Mouse (Mus musculus) granulocyte monocyte progenitor cell, adult 5-6 weeks (primary cell): ENCODE measurements around the gene Olfr599. TPM values are rescaled to one million over a fixed set of nuclear protein-coding genes. Genes with fewer than 3 reads are reported as not detected.
"Not testable (repeated sequence)": the region's sequence is repeated elsewhere in the genome, so short reads cannot be mapped to it uniquely, and the experiment has no call there.

Experiments used
- ATAC-seq: replicated peaks from 2 replicates; pipeline ENCODE4 v1.8.0; 2016; ENCODE audit warnings: mild to moderate bottlenecking, moderate TSS enrichment, inconsistent platforms; ENCODE audit not compliant: poor library complexity, severe bottlenecking
- total RNA-seq, 2 experiments: library from RNA; stranded (forward) in 1 of 2; stranded (reverse) in 1 of 2; fragments of 200-712, 200-1000 nt in 1 of 2; fragments of >200 nt in 1 of 2; fragmentation: Nextera tagmentation in 1 of 2; gene quantifications; 2 replicates each; pipeline ENCODE4 v1.2.3; 2014 to 2017

Gene Olfr599
- total RNA-seq (2014; fragmentation: Nextera tagmentation) (not detected in 2 replicates), total RNA-seq (2017) (not detected in 2 replicates)

GRCm38 (mm10) chr7:103335617-103336016 lies at the start of gene Olfr599:
Gene Olfr599, plus strand, starts transcription at chr7:103335917.
- no peak for ATAC-seq

- not testable (repeated sequence) for ATAC-seq
These were observed 30.4 kb upstream of the Olfr599 start, which contains the start of gene Olfr596 for GRCm38 (mm10) chr7:103305348-103305747. Gene Olfr596, plus strand, starts transcription at chr7:103305648.

GRCm38 (mm10) chr7:103316015-103316414 lies 19.7 kb upstream of the Olfr599 start, which contains the start of gene Olfr597:
Gene Olfr597, plus strand, starts transcription at chr7:103316315.
- not testable (repeated sequence) for ATAC-seq

GRCm38 (mm10) chr7:103323268-103323667 lies 12.4 kb upstream of the Olfr599 start, which contains the start of gene Olfr598:
Gene Olfr598, plus strand, starts transcription at chr7:103323568.
- ATAC-seq: no peak

- ATAC-seq: no peak
These were observed 13.9 kb downstream of the Olfr599 start, which contains the start of gene Olfr600 for GRCm38 (mm10) chr7:103349569-103349968. Gene Olfr600, minus strand, starts transcription at chr7:103349669.

GRCm38 (mm10) chr7:103362555-103362954 lies 26.8 kb downstream of the Olfr599 start, which contains the start of gene Olfr601:
Gene Olfr601, minus strand, starts transcription at chr7:103362655.
- ATAC-seq: no peak

- no peak for ATAC-seq
These were observed 50.4 kb downstream of the Olfr599 start, which contains the start of gene Olfr603 for GRCm38 (mm10) chr7:103386077-103386476. Gene Olfr603, minus strand, starts transcription at chr7:103386177.

Other genes with a start within 250 kb of the Olfr599 start
- not detected in 2 replicates for gene Olfr585, start 238.2 kb upstream of the Olfr599 start, total RNA-seq (2014; fragmentation: Nextera tagmentation)
- not detected in 2 replicates for gene Olfr585, start 238.2 kb upstream of the Olfr599 start, total RNA-seq (2017)
- not detected in 2 replicates for gene Olfr586, start 210.3 kb upstream of the Olfr599 start, total RNA-seq (2014; fragmentation: Nextera tagmentation)
- not detected in 2 replicates for gene Olfr586, start 210.3 kb upstream of the Olfr599 start, total RNA-seq (2017)
- gene Olfr588-ps1, start 195.0 kb upstream of the Olfr599 start, total RNA-seq (2014; fragmentation: Nextera tagmentation): not detected in 2 replicates
- gene Olfr588-ps1, start 195.0 kb upstream of the Olfr599 start, total RNA-seq (2017): not detected in 2 replicates
- gene Olfr589, start 179.6 kb upstream of the Olfr599 start, total RNA-seq (2014; fragmentation: Nextera tagmentation): not detected in 2 replicates
- gene Olfr589, start 179.6 kb upstream of the Olfr599 start, total RNA-seq (2017): not detected in 2 replicates
- gene Olfr591, start 157.6 kb upstream of the Olfr599 start, total RNA-seq (2014; fragmentation: Nextera tagmentation): not detected in 2 replicates
- not detected in 2 replicates for gene Olfr591, start 157.6 kb upstream of the Olfr599 start, total RNA-seq (2017)
- not detected in 2 replicates for gene Olfr592, start 151.1 kb upstream of the Olfr599 start, total RNA-seq (2014; fragmentation: Nextera tagmentation)
- gene Olfr592, start 151.1 kb upstream of the Olfr599 start, total RNA-seq (2017): not detected in 2 replicates
- gene Olfr593, start 124.1 kb upstream of the Olfr599 start, total RNA-seq (2014; fragmentation: Nextera tagmentation): not detected in 2 replicates
- gene Olfr593, start 124.1 kb upstream of the Olfr599 start, total RNA-seq (2017): not detected in 2 replicates
- gene Olfr594, start 118.9 kb upstream of the Olfr599 start, total RNA-seq (2014; fragmentation: Nextera tagmentation): not detected in 2 replicates
- gene Olfr594, start 118.9 kb upstream of the Olfr599 start, total RNA-seq (2017): not detected in 2 replicates
- not detected in 2 replicates for gene Usp17ld, start 83.4 kb upstream of the Olfr599 start, total RNA-seq (2014; fragmentation: Nextera tagmentation)
- not detected in 2 replicates for gene Usp17ld, start 83.4 kb upstream of the Olfr599 start, total RNA-seq (2017)
- not detected in 2 replicates for gene Olfr596, start 30.3 kb upstream of the Olfr599 start, total RNA-seq (2014; fragmentation: Nextera tagmentation)
- not detected in 2 replicates for gene Olfr596, start 30.3 kb upstream of the Olfr599 start, total RNA-seq (2017)
- gene Olfr597, start 19.6 kb upstream of the Olfr599 start, total RNA-seq (2014; fragmentation: Nextera tagmentation): not detected in 2 replicates
- not detected in 2 replicates for gene Olfr597, start 19.6 kb upstream of the Olfr599 start, total RNA-seq (2017)
- gene Olfr598, start 12.3 kb upstream of the Olfr599 start, total RNA-seq (2014; fragmentation: Nextera tagmentation): not detected in 2 replicates
- gene Olfr598, start 12.3 kb upstream of the Olfr599 start, total RNA-seq (2017): not detected in 2 replicates
- gene Olfr600, start 13.8 kb downstream of the Olfr599 start, total RNA-seq (2014; fragmentation: Nextera tagmentation): not detected in 2 replicates
- gene Olfr600, start 13.8 kb downstream of the Olfr599 start, total RNA-seq (2017): not detected in 2 replicates
- not detected in 2 replicates for gene Olfr601, start 26.7 kb downstream of the Olfr599 start, total RNA-seq (2014; fragmentation: Nextera tagmentation)
- not detected in 2 replicates for gene Olfr601, start 26.7 kb downstream of the Olfr599 start, total RNA-seq (2017)
- not detected in 2 replicates for gene Olfr603, start 50.3 kb downstream of the Olfr599 start, total RNA-seq (2014; fragmentation: Nextera tagmentation)
- gene Olfr603, start 50.3 kb downstream of the Olfr599 start, total RNA-seq (2017): not detected in 2 replicates
- not detected in 2 replicates for gene Usp17lc, start 79.2 kb downstream of the Olfr599 start, total RNA-seq (2014; fragmentation: Nextera tagmentation)
- gene Usp17lc, start 79.2 kb downstream of the Olfr599 start, total RNA-seq (2017): not detected in 2 replicates
- not detected in 2 replicates for gene Olfr605, start 109.5 kb downstream of the Olfr599 start, total RNA-seq (2014; fragmentation: Nextera tagmentation)
- not detected in 2 replicates for gene Olfr605, start 109.5 kb downstream of the Olfr599 start, total RNA-seq (2017)
- not detected in 2 replicates for gene Olfr606, start 113.1 kb downstream of the Olfr599 start, total RNA-seq (2014; fragmentation: Nextera tagmentation)
- not detected in 2 replicates for gene Olfr606, start 113.1 kb downstream of the Olfr599 start, total RNA-seq (2017)
- not detected in 2 replicates for gene Olfr607, start 128.2 kb downstream of the Olfr599 start, total RNA-seq (2014; fragmentation: Nextera tagmentation)
- not detected in 2 replicates for gene Olfr607, start 128.2 kb downstream of the Olfr599 start, total RNA-seq (2017)
- not detected in 2 replicates for gene Olfr608, start 134.0 kb downstream of the Olfr599 start, total RNA-seq (2014; fragmentation: Nextera tagmentation)
- gene Olfr608, start 134.0 kb downstream of the Olfr599 start, total RNA-seq (2017): not detected in 2 replicates
- not detected in 2 replicates for gene Olfr609, start 162.1 kb downstream of the Olfr599 start, total RNA-seq (2014; fragmentation: Nextera tagmentation)
- gene Olfr609, start 162.1 kb downstream of the Olfr599 start, total RNA-seq (2017): not detected in 2 replicates
- gene Olfr610, start 176.2 kb downstream of the Olfr599 start, total RNA-seq (2014; fragmentation: Nextera tagmentation): not detected in 2 replicates
- not detected in 2 replicates for gene Olfr610, start 176.2 kb downstream of the Olfr599 start, total RNA-seq (2017)
- gene Olfr611, start 184.9 kb downstream of the Olfr599 start, total RNA-seq (2014; fragmentation: Nextera tagmentation): not detected in 2 replicates
- gene Olfr611, start 184.9 kb downstream of the Olfr599 start, total RNA-seq (2017): not detected in 2 replicates
- not detected in 2 replicates for gene Olfr612, start 206.8 kb downstream of the Olfr599 start, total RNA-seq (2014; fragmentation: Nextera tagmentation)
- gene Olfr612, start 206.8 kb downstream of the Olfr599 start, total RNA-seq (2017): not detected in 2 replicates
- not detected in 2 replicates for gene Olfr613, start 212.2 kb downstream of the Olfr599 start, total RNA-seq (2014; fragmentation: Nextera tagmentation)
- not detected in 2 replicates for gene Olfr613, start 212.2 kb downstream of the Olfr599 start, total RNA-seq (2017)
- gene Olfr615, start 220.2 kb downstream of the Olfr599 start, total RNA-seq (2014; fragmentation: Nextera tagmentation): not detected in 2 replicates
- gene Olfr615, start 220.2 kb downstream of the Olfr599 start, total RNA-seq (2017): not detected in 2 replicates
- gene Olfr616, start 233.2 kb downstream of the Olfr599 start, total RNA-seq (2014; fragmentation: Nextera tagmentation): not detected in 2 replicates
- not detected in 2 replicates for gene Olfr616, start 233.2 kb downstream of the Olfr599 start, total RNA-seq (2017)
- not detected in 2 replicates for gene Olfr617, start 237.1 kb downstream of the Olfr599 start, total RNA-seq (2014; fragmentation: Nextera tagmentation)
- gene Olfr617, start 237.1 kb downstream of the Olfr599 start, total RNA-seq (2017): not detected in 2 replicates